Mouse (Mus musculus) embryonic facial prominence, embryonic 14.5 days (tissue): Measurements from ENCODE around the gene Ifi207. TPM values are rescaled to one million over a fixed set of nuclear protein-coding genes. Genes with fewer than 3 reads are reported as not detected.
A peak's percentile ranks its signal among the peaks of the same experiment; 100 is the strongest.
"Not testable (repeated sequence)": the region's sequence is repeated elsewhere in the genome, so short reads cannot be mapped to it uniquely, and the experiment has no call there.

Source experiments
- ATAC-seq: fragments of 200-750 bp; cut with Nextera tagmentation; 2 replicates; pipeline ENCODE4 v1.8.0; 2017; ENCODE audit warnings: low read depth, moderate number of reproducible peaks, moderate TSS enrichment
- DNase-seq: peaks from one replicate; pipeline ENCODE4 v3.0.0-alpha.2; 2015; ENCODE audit warnings: low spot score
- H3K27ac ChIP-seq: fragments of 300-500 bp; sonication (generic); replicated peaks from 2 replicates; pipeline ENCODE4 v1.5.1; 2014; ENCODE audit warnings: low read depth, mild to moderate bottlenecking, low read length, moderate library complexity
- H3K27me3 ChIP-seq: fragments of 300-500 bp; sonication (generic); replicated peaks from 2 replicates; pipeline ENCODE4 v1.6.1; 2014; ENCODE audit warnings: low read length; ENCODE audit not compliant: control insufficient read depth, insufficient read depth
- H3K36me3 ChIP-seq: fragments of 300-500 bp; sonication (generic); 2 replicates; pipeline ENCODE4 v1.6.1; 2014; ENCODE audit warnings: low read length, mixed read lengths; ENCODE audit not compliant: control insufficient read depth, insufficient read depth
- H3K4me1 ChIP-seq: fragments of 300-500 bp; sonication (generic); 2 replicates; pipeline ENCODE4 v1.6.1; 2014; ENCODE audit warnings: antibody characterized with exemption, low read length; ENCODE audit not compliant: control insufficient read depth, insufficient read depth
- H3K4me2 ChIP-seq: fragments of 300-500 bp; sonication (generic); 2 replicates; pipeline ENCODE4 v1.6.1; 2014; ENCODE audit warnings: low read depth, mild to moderate bottlenecking, low read length, moderate library complexity, mixed read lengths
- H3K4me3 ChIP-seq: fragments of 300-500 bp; sonication (generic); 2 replicates; pipeline ENCODE4 v1.5.1; 2014; ENCODE audit warnings: low read depth, mild to moderate bottlenecking, low read length
- H3K9ac ChIP-seq: fragments of 300-500 bp; sonication (generic); 2 replicates; pipeline ENCODE4 v1.6.1; 2014; ENCODE audit warnings: low read depth, mild to moderate bottlenecking, low read length, moderate library complexity, mixed read lengths
- H3K9me3 ChIP-seq: fragments of 300-500 bp; sonication (generic); 2 replicates; pipeline ENCODE4 v1.6.1; 2016; ENCODE audit warnings: low read length; ENCODE audit not compliant: control insufficient read depth
- WGBS: fragments of 180-500 bp; shearing (Covaris S2); extraction: QIAGEN DNeasy Blood & Tissue Kit; methylation state at CpG from one replicate; pipeline ENCODE4 v1.1.7; 2014; 5-methylcytosine and 5-hydroxymethylcytosine counted together
- polyA plus RNA-seq: library from polyadenylated mRNA; unstranded; fragments of >200 nt; fragmentation: Nextera tagmentation; extraction: Ambion mirVana; gene quantifications from 2 replicates; pipeline ENCODE4 v1.2.1, GENCODE M21; 2014

The Ifi207 gene
- 1.5 and 2.7 TPM in 2 replicates for polyA plus RNA-seq

GRCm38 (mm10) chr1:173741656-173742055 is at the start of gene Ifi207:
Gene Ifi207 (minus strand): TSS chr1:173741747.
- WGBS = 68% methylated on average over 4 of the region's 4 CpGs

GRCm38 (mm10) chr1:173773457-173773856 is 31.9 kb upstream of the Ifi207 start:
- not testable (repeated sequence) for ATAC-seq

More at GRCm38 (mm10) chr1:173741656-173742055, at the start of gene Ifi207:
- DNase-seq = no peak
- no peak for ATAC-seq
- Histone ChIP-seq H3K4me3 (no peak within 1 kb of the TSS), H3K27ac (no peak within 1 kb of the TSS), H3K9ac (no peak within 1 kb of the TSS), H3K36me3 (no peaks in the 10 kb centered on the region), H3K4me1 (no peaks in the 10 kb centered on the region), H3K9me3 (no peaks in the 10 kb centered on the region), H3K4me2 (no peak within 1 kb of the TSS), H3K27me3 (no peaks in the 10 kb centered on the region)

GRCm38 (mm10) chr1:173766848-173767617 is 25.5 kb upstream of the Ifi207 start, which contains the start of gene Ifi204:
Gene Ifi204 (minus strand): TSS chr1:173766943.
- H3K36me3 ChIP-seq, H3K27ac ChIP-seq, H3K4me3 ChIP-seq, ATAC-seq, DNase-seq, H3K9ac ChIP-seq, H3K27me3 ChIP-seq, H3K4me2 ChIP-seq, H3K9me3 ChIP-seq, H3K4me1 ChIP-seq: not testable (repeated sequence)
- 71% methylated on average over 5 of the region's 5 CpGs for WGBS

More at GRCm38 (mm10) chr1:173773457-173773856, 31.9 kb upstream of the Ifi207 start:
- H3K4me1 ChIP-seq, DNase-seq, H3K4me3 ChIP-seq, H3K9me3 ChIP-seq, H3K4me2 ChIP-seq, H3K27ac ChIP-seq, H3K9ac ChIP-seq, H3K36me3 ChIP-seq, H3K27me3 ChIP-seq: not testable (repeated sequence)
- WGBS = 68% methylated on average over 2 of the region's 3 CpGs

- H3K27ac ChIP-seq, H3K4me3 ChIP-seq, H3K9me3 ChIP-seq, H3K4me1 ChIP-seq, H3K4me2 ChIP-seq, DNase-seq, H3K27me3 ChIP-seq, H3K9ac ChIP-seq, ATAC-seq, H3K36me3 ChIP-seq: not testable (repeated sequence)
- WGBS = 85% methylated on average over 4 of the region's 5 CpGs
These were observed 18.5 kb upstream of the Ifi207 start for GRCm38 (mm10) chr1:173760032-173760431.

GRCm38 (mm10) chr1:173742262-173742661 is 715 bp upstream of the Ifi207 start:
- Histone ChIP-seq H3K9ac (no peak overlapping the region), H3K36me3 (no peaks in the 10 kb centered on the region), H3K27ac (no peak overlapping the region), H3K4me2 (no peak overlapping the region), H3K27me3 (no peaks in the 10 kb centered on the region), H3K9me3 (no peaks in the 10 kb centered on the region), H3K4me3 (no peak overlapping the region), H3K4me1 (no peaks in the 10 kb centered on the region)
- ATAC-seq (no peak), DNase-seq (no peak)
- 54% methylated on average over 1 of the region's 1 CpGs for WGBS

GRCm38 (mm10) chr1:173740537-173740936 is 1.0 kb downstream of the Ifi207 start:
- ATAC-seq (no peak), DNase-seq (no peak)
- no peak overlapping the region for H3K9ac ChIP-seq
- no peaks in the 10 kb centered on the region for H3K27me3 ChIP-seq
- H3K4me2 ChIP-seq = no peak overlapping the region
- no peaks in the 10 kb centered on the region for H3K4me1 ChIP-seq
- no peak overlapping the region for H3K27ac ChIP-seq
- no peaks in the 10 kb centered on the region for H3K9me3 ChIP-seq
- no peaks in the 10 kb centered on the region for H3K36me3 ChIP-seq
- no peak overlapping the region for H3K4me3 ChIP-seq

GRCm38 (mm10) chr1:173736986-173737385 is 4.6 kb downstream of the Ifi207 start:
- no peak overlapping the region for H3K4me3 ChIP-seq
- DNase-seq (peak; percentile 19), ATAC-seq (no peak)
- no peaks in the 10 kb centered on the region for H3K27me3 ChIP-seq
- H3K9me3 ChIP-seq = no peaks in the 10 kb centered on the region
- H3K9ac ChIP-seq = no peak overlapping the region
- H3K4me2 ChIP-seq = no peak overlapping the region
- H3K4me1 ChIP-seq = no peaks in the 10 kb centered on the region
- no peak overlapping the region for H3K27ac ChIP-seq
- no peaks in the 10 kb centered on the region for H3K36me3 ChIP-seq
- WGBS = 42% methylated on average over 2 of the region's 2 CpGs

- H3K36me3 ChIP-seq, H3K9me3 ChIP-seq, H3K4me2 ChIP-seq, H3K4me3 ChIP-seq, H3K27ac ChIP-seq, ATAC-seq, H3K4me1 ChIP-seq, DNase-seq, H3K27me3 ChIP-seq, H3K9ac ChIP-seq: not testable (repeated sequence)
- 83% methylated on average over 4 of the region's 4 CpGs for WGBS
These were observed 6.5 kb downstream of the Ifi207 start for GRCm38 (mm10) chr1:173735015-173735414.

- 20% methylated on average over 7 of the region's 7 CpGs for WGBS
- no peak for ATAC-seq
- DNase-seq = peak; percentile 21
These were observed 8.3 kb downstream of the Ifi207 start for GRCm38 (mm10) chr1:173733219-173733618.

More at GRCm38 (mm10) chr1:173733219-173733618, 8.3 kb downstream of the Ifi207 start:
- H3K4me2 ChIP-seq = no peak overlapping the region
- no peak overlapping the region for H3K4me3 ChIP-seq
- H3K4me1 ChIP-seq = no peaks in the 10 kb centered on the region
- no peak overlapping the region for H3K27ac ChIP-seq
- no peaks in the 10 kb centered on the region for H3K36me3 ChIP-seq
- H3K27me3 ChIP-seq = no peaks in the 10 kb centered on the region
- H3K9ac ChIP-seq = no peak overlapping the region
- H3K9me3 ChIP-seq = no peaks in the 10 kb centered on the region
